Mouse (Mus musculus) MEL (cell line): ENCODE measurements around the gene Anxa9.
A peak's percentile ranks its signal among the peaks of the same experiment; 100 is the strongest.

Source experiments
- CTCF ChIP-seq, 3 experiments: IDR thresholded peaks in 2 of 3; conservative IDR thresholded peaks in 1 of 3; 2 replicates each; pipeline ENCODE4 v1.5.1; 2011 to 2012; ENCODE audit warnings: low read length in 3 of 3, low read depth in 2 of 3, mild to moderate bottlenecking in 2 of 3, improper control_type of control experiment in 1 of 3, inconsistent platforms in 1 of 3, mixed read lengths in 1 of 3, moderate library complexity in 1 of 3; ENCODE audit not compliant: control insufficient read depth in 1 of 3, insufficient read depth in 1 of 3, poor library complexity in 1 of 3, severe bottlenecking in 1 of 3
- EP300 ChIP-seq, 2 experiments: IDR thresholded peaks; 2 replicates each; pipeline ENCODE4 v1.6.1; 2011; ENCODE audit warnings: improper control_type of control experiment in 2 of 2, low read length in 2 of 2, low read depth in 1 of 2, mild to moderate bottlenecking in 1 of 2
- MYC ChIP-seq: IDR thresholded peaks from 2 replicates; pipeline ENCODE4 v1.6.1; 2011; ENCODE audit warnings: low read depth, mild to moderate bottlenecking, low read length, improper control_type of control experiment, moderate library complexity
- USF2 ChIP-seq, 2 experiments: IDR thresholded peaks; 2 replicates each; pipeline ENCODE4 v1.6.1; 2011 to 2012; ENCODE audit warnings: improper control_type of control experiment in 2 of 2, low read length in 2 of 2, borderline replicate concordance in 1 of 2, inconsistent platforms in 1 of 2, low read depth in 1 of 2, mild to moderate bottlenecking in 1 of 2; ENCODE audit not compliant: insufficient read depth in 1 of 2

GRCm38 (mm10) chr3:95298018-95298417 is 9.0 kb downstream of the Anxa9 start:
- TF ChIP-seq USF2 (IDR thresholded peaks at IDR 0.05; ENCODE audit: borderline replicate concordance in 1 of 2, insufficient read depth in 1 of 2, low read depth in 1 of 2, low read length in 2 of 2) (no peak), CTCF (IDR thresholded peaks at IDR 0.05 in 2 of 3, conservative IDR thresholded peaks at IDR 0.05 in 1 of 3; ENCODE audit: control insufficient read depth in 1 of 3, insufficient read depth in 1 of 3, low read depth in 2 of 3, low read length in 3 of 3, poor library complexity in 1 of 3, severe bottlenecking in 1 of 3) (no peak), EP300 (IDR thresholded peaks at IDR 0.05; ENCODE audit: low read depth in 1 of 2, low read length in 2 of 2) (0 out of 4 replicates have a peak, but pooled peaks of 1 of the 2 experiments have one; percentile 7), MYC (no peak)
